Mouse (Mus musculus) limb, embryonic 13.5 days (tissue): ENCODE measurements around the gene Hk2. TPM values are rescaled to one million over a fixed set of nuclear protein-coding genes. Genes with fewer than 3 reads are reported as not detected.

Experiments used
- polyA plus RNA-seq: library from polyadenylated mRNA; unstranded; fragments of >200 nt; fragmentation: Nextera tagmentation; extraction: Ambion mirVana; gene quantifications from 2 replicates; pipeline ENCODE4 v1.2.1, GENCODE M21; 2015

Gene Hk2
- polyA plus RNA-seq, 1 experiment from 2014 or later: 20.2 TPM

Other genes with a start within 250 kb of the Hk2 start
- 101 TPM in 2 replicates for gene Pole4, start 69.1 kb downstream of the Hk2 start, polyA plus RNA-seq
- 3.1 and 4.5 TPM in 2 replicates for gene Sema4f, start 165.3 kb upstream of the Hk2 start, polyA plus RNA-seq
- gene M1ap, start 172.4 kb upstream of the Hk2 start, polyA plus RNA-seq: 0.34 and 0.65 TPM in 2 replicates